ENCODE assay signal across 8 mouse cellular contexts in genomic region chr16:74411481-74412251, GRCm38 (mm10). TPM values are rescaled to one million over a fixed set of nuclear protein-coding genes. Genes with fewer than 3 reads are reported as not detected.
DNase-seq lines count a peak whose midpoint lies in the region; ATAC-seq and TF ChIP-seq lines count a peak whose summit lies in the region.

Robo2 (minus strand) TSS chr16:74411825.

- TF ChIP-seq POLR2A in spleen, adult 2 months (IDR thresholded peaks at IDR 0.05; ENCODE audit: low read depth, low read length) = no peak

- peak within 1 kb of the TSS; percentile 95 for H3K4me2 ChIP-seq in forebrain, embryonic 14.5 days (ENCODE audit: low read length)
- peak within 1 kb of the TSS; percentile 92 for H3K4me2 ChIP-seq in heart, embryonic 16.5 days (ENCODE audit: low read depth, low read length)
- peak within 1 kb of the TSS; percentile 74 for H3K4me2 ChIP-seq in liver, embryonic 11.5 days
- peak within 1 kb of the TSS; percentile 90 for H3K4me2 ChIP-seq in midbrain, postnatal 0 days (ENCODE audit: low read depth, low read length, poor library complexity, severe bottlenecking)

- no peak for DNase-seq in spleen, adult 2 months (ENCODE audit: low read depth in 1 of 2, low spot score in 2 of 2)
- no peak for DNase-seq in spleen, adult 12 weeks (ENCODE audit: low spot score)
- peak; percentile 83 for DNase-seq in forebrain, embryonic 14.5 days (ENCODE audit: low spot score)
- DNase-seq in kidney, postnatal 14 days = peak; percentile 80
- DNase-seq in liver, embryonic 11.5 days (ENCODE audit: low spot score) = peak; percentile 65
- peak; percentile 77 for DNase-seq in midbrain, postnatal 0 days (ENCODE audit: low spot score)
- peak; percentile 44 for DNase-seq in testis, postnatal 14 days (ENCODE audit: low spot score)

- WGBS in spleen, adult 2 months = 2% methylated on average over 40 of the region's 43 CpGs
- WGBS in forebrain, embryonic 14.5 days = under 1% methylated on average over 42 of the region's 43 CpGs
- WGBS in heart, embryonic 16.5 days = under 1% methylated on average over 42 of the region's 43 CpGs
- WGBS in liver, embryonic 11.5 days = under 1% methylated on average over 42 of the region's 43 CpGs
- under 1% methylated on average over 42 of the region's 43 CpGs for WGBS in midbrain, postnatal 0 days

- no peaks in the 10 kb centered on the region for H3K27me3 ChIP-seq in spleen, adult 2 months (ENCODE audit: control insufficient read depth, insufficient read depth, low read length)
- no peaks in the 10 kb centered on the region for H3K27me3 ChIP-seq in forebrain, embryonic 14.5 days (replicated peaks; ENCODE audit: control insufficient read depth, insufficient read depth, low read length)
- H3K27me3 ChIP-seq in heart, embryonic 16.5 days (ENCODE audit: control insufficient read depth, insufficient read depth, low read length) = peaks cover 6% of the 10 kb centered on the region
- peaks cover 23% of the 10 kb centered on the region for H3K27me3 ChIP-seq in liver, embryonic 11.5 days (replicated peaks; ENCODE audit: control insufficient read depth, insufficient read depth, low read length)
- no peaks in the 10 kb centered on the region for H3K27me3 ChIP-seq in midbrain, postnatal 0 days (ENCODE audit: insufficient read depth, low read length)

- peak within 1 kb of the TSS; percentile 78 for H3K9ac ChIP-seq in forebrain, embryonic 14.5 days (ENCODE audit: low read length)
- peak within 1 kb of the TSS; percentile 1 for H3K9ac ChIP-seq in heart, embryonic 16.5 days (ENCODE audit: low read length)
- H3K9ac ChIP-seq in liver, embryonic 11.5 days (ENCODE audit: low read depth, low read length) = peak within 1 kb of the TSS; percentile 46; the same call in 1 of the 2 replicates
- peak within 1 kb of the TSS; percentile 68 for H3K9ac ChIP-seq in midbrain, postnatal 0 days (replicated peaks; ENCODE audit: low read length, poor library complexity, severe bottlenecking)

- no peaks in the 10 kb centered on the region for H3K36me3 ChIP-seq in spleen, adult 2 months (ENCODE audit: control insufficient read depth, insufficient read depth, low read length)
- no peaks in the 10 kb centered on the region for H3K36me3 ChIP-seq in forebrain, embryonic 14.5 days (ENCODE audit: control insufficient read depth, insufficient read depth, low read length)
- no peaks in the 10 kb centered on the region for H3K36me3 ChIP-seq in heart, embryonic 16.5 days (ENCODE audit: control insufficient read depth, insufficient read depth)
- H3K36me3 ChIP-seq in liver, embryonic 11.5 days (ENCODE audit: control insufficient read depth, insufficient read depth, low read length) = no peaks in the 10 kb centered on the region
- H3K36me3 ChIP-seq in midbrain, postnatal 0 days (ENCODE audit: insufficient read depth, low read length) = no peaks in the 10 kb centered on the region

- TF ChIP-seq CTCF in spleen, adult 2 months (IDR thresholded peaks at IDR 0.05; ENCODE audit: extremely low read depth, insufficient read depth, insufficient read length, insufficient replicate concordance) = no peak
- no peak for TF ChIP-seq CTCF in midbrain, postnatal 0 days (IDR thresholded peaks at IDR 0.05)

- peak; percentile 85 for ATAC-seq in forebrain, embryonic 14.5 days
- peak; percentile 87 for ATAC-seq in heart, embryonic 16.5 days (replicated peaks; ENCODE audit: extremely low read depth, insufficient read depth, low FRiP score)
- ATAC-seq in liver, embryonic 11.5 days (replicated peaks; ENCODE audit: low FRiP score) = peak; percentile 67
- ATAC-seq in midbrain, postnatal 0 days (ENCODE audit: low FRiP score) = peak; percentile 72

- H3K9me3 ChIP-seq in forebrain, embryonic 14.5 days (replicated peaks; ENCODE audit: control insufficient read depth, low read length) = no peaks in the 10 kb centered on the region
- H3K9me3 ChIP-seq in heart, embryonic 16.5 days (replicated peaks; ENCODE audit: control insufficient read depth, low read length) = no peaks in the 10 kb centered on the region
- no peaks in the 10 kb centered on the region for H3K9me3 ChIP-seq in liver, embryonic 11.5 days (ENCODE audit: control insufficient read depth, low read length)
- no peaks in the 10 kb centered on the region for H3K9me3 ChIP-seq in midbrain, postnatal 0 days (ENCODE audit: low read length)

- no peaks in the 10 kb centered on the region for H3K4me1 ChIP-seq in spleen, adult 2 months (ENCODE audit: control insufficient read depth, insufficient read depth, insufficient read length)
- no peaks in the 10 kb centered on the region for H3K4me1 ChIP-seq in forebrain, embryonic 14.5 days (ENCODE audit: control insufficient read depth, insufficient read depth, low read length)
- peaks cover 10% of the 10 kb centered on the region for H3K4me1 ChIP-seq in heart, embryonic 16.5 days (ENCODE audit: control insufficient read depth, insufficient read depth, low read length)
- no peaks in the 10 kb centered on the region for H3K4me1 ChIP-seq in liver, embryonic 11.5 days (replicated peaks; ENCODE audit: control insufficient read depth, insufficient read depth, low read length)
- no peaks in the 10 kb centered on the region for H3K4me1 ChIP-seq in midbrain, postnatal 0 days (ENCODE audit: insufficient read depth, low read length)

- no peak within 1 kb of the TSS; the same call in 1 of the 2 replicates for H3K27ac ChIP-seq in spleen, adult 2 months (ENCODE audit: insufficient read depth, low read length)
- peak within 1 kb of the TSS; percentile 91 for H3K27ac ChIP-seq in forebrain, embryonic 14.5 days (ENCODE audit: low read depth, low read length)
- no peak within 1 kb of the TSS for H3K27ac ChIP-seq in heart, embryonic 16.5 days (ENCODE audit: low read length)
- H3K27ac ChIP-seq in liver, embryonic 11.5 days (ENCODE audit: low read depth, low read length) = no peak within 1 kb of the TSS; the same call in 1 of the 2 replicates
- H3K27ac ChIP-seq in midbrain, postnatal 0 days (ENCODE audit: low read depth, low read length) = peak within 1 kb of the TSS; percentile 84

- H3K4me3 ChIP-seq in spleen, adult 2 months (ENCODE audit: extremely low read depth, insufficient read depth, insufficient read length) = peak within 1 kb of the TSS; percentile 28; the same call in 1 of the 2 replicates
- H3K4me3 ChIP-seq in forebrain, embryonic 14.5 days (ENCODE audit: low read depth, low read length) = peak within 1 kb of the TSS; percentile 69
- peak within 1 kb of the TSS; percentile 49 for H3K4me3 ChIP-seq in heart, embryonic 16.5 days (ENCODE audit: low read length)
- H3K4me3 ChIP-seq in liver, embryonic 11.5 days (ENCODE audit: low read depth, low read length) = peak within 1 kb of the TSS; percentile 51
- peak within 1 kb of the TSS; percentile 80 for H3K4me3 ChIP-seq in midbrain, postnatal 0 days (ENCODE audit: low read depth, low read length)

RNA-seq across cellular contexts. Expression of gene Robo2, which starts in this region (rescaled TPM):
- polyA plus RNA-seq in spleen, adult 2 months (2012; rRNA removed) = 5.2 and 6.2 TPM in 2 replicates
- 64.7 and 94.0 TPM in 2 replicates for polyA plus RNA-seq in forebrain, embryonic 14.5 days (2014; fragmentation: Nextera tagmentation; extraction: Ambion mirVana)
- polyA plus RNA-seq in heart, embryonic 16.5 days (2015; fragmentation: Nextera tagmentation; extraction: Ambion mirVana) = 4.4 and 6.9 TPM in 2 replicates
- 29.6 and 32.4 TPM in 2 replicates for polyA plus RNA-seq in liver, embryonic 11.5 days (2014; fragmentation: Nextera tagmentation; extraction: Ambion mirVana)
- 134 and 171 TPM in 2 replicates for total RNA-seq in midbrain, postnatal 0 days (2014; rRNA removed)
- 49.8 and 50.4 TPM in 2 replicates for polyA plus RNA-seq in midbrain, postnatal 0 days (2015; fragmentation: Nextera tagmentation; extraction: Ambion mirVana)

Comparison
In these comparisons a context has a peak if more than half of its experiments do, and no peak if none do; other contexts are left out.
1. DNase-seq: peak in forebrain, embryonic 14.5 days (single experiment), kidney, postnatal 14 days (single experiment), liver, embryonic 11.5 days (single experiment), midbrain, postnatal 0 days (single experiment) and testis, postnatal 14 days (single experiment); none in spleen, adult 2 months (0 of 2) and spleen, adult 12 weeks (single experiment).
2. H3K27ac ChIP-seq: peak in forebrain, embryonic 14.5 days (single experiment) and midbrain, postnatal 0 days (single experiment); none in spleen, adult 2 months (single experiment), heart, embryonic 16.5 days (single experiment) and liver, embryonic 11.5 days (single experiment).
3. H3K4me3 ChIP-seq: peak in every context shown above with its lines; median percentile 80 in midbrain, postnatal 0 days; 69 in forebrain, embryonic 14.5 days; 51 in liver, embryonic 11.5 days; 49 in heart, embryonic 16.5 days; 28 in spleen, adult 2 months.
4. H3K9ac ChIP-seq: peak in every context shown above with its lines; median percentile 78 in forebrain, embryonic 14.5 days; 68 in midbrain, postnatal 0 days; 46 in liver, embryonic 11.5 days; 1 in heart, embryonic 16.5 days.
5. Peak in every context shown above with its lines, with median percentiles within 50 percentile points of each other: ATAC-seq and H3K4me2 ChIP-seq.